Mouse (Mus musculus): ENCODE data around the gene 1700010B08Rik.

GRCm38 (mm10) chr2:173689835-173690234 lies 29.4 kb upstream of the 1700010B08Rik start:
- no peak for TF ChIP-seq EP300 (IDR thresholded peaks at IDR 0.05; ENCODE audit: low read depth)
- TF ChIP-seq CTCF (IDR thresholded peaks at IDR 0.05; ENCODE audit: low read depth), result no peak

Data from liver, embryonic 14.5 days (tissue).